Mouse (Mus musculus) heart, embryonic 16.5 days (tissue): ENCODE measurements around the gene Erc2. TPM values are rescaled to one million over a fixed set of nuclear protein-coding genes. Genes with fewer than 3 reads are reported as not detected.
A peak's percentile ranks its signal among the peaks of the same experiment; 100 is the strongest.

ENCODE experiments used
- ATAC-seq: fragments of 200-750 bp; cut with Nextera tagmentation; replicated peaks from 2 replicates; pipeline ENCODE4 v1.8.0; 2017; ENCODE audit warnings: moderate number of reproducible peaks; ENCODE audit not compliant: insufficient read depth, low FRiP score; ENCODE audit errors: extremely low read depth
- H3K27ac ChIP-seq: fragments of 300-500 bp; sonication (generic); 2 replicates; pipeline ENCODE4 v1.5.1; 2014; ENCODE audit warnings: mild to moderate bottlenecking, low read length, control low read depth, moderate library complexity
- H3K27me3 ChIP-seq: fragments of 300-500 bp; sonication (generic); 2 replicates; pipeline ENCODE4 v1.6.1; 2014; ENCODE audit warnings: low read length, mixed read lengths; ENCODE audit not compliant: control insufficient read depth, insufficient read depth
- H3K36me3 ChIP-seq: fragments of 300-500 bp; sonication (generic); 2 replicates; pipeline ENCODE4 v1.6.1; 2014; ENCODE audit not compliant: control insufficient read depth, insufficient read depth
- H3K4me1 ChIP-seq: fragments of 300-500 bp; sonication (generic); 2 replicates; pipeline ENCODE4 v1.6.1; 2014; ENCODE audit warnings: low read length, mixed read lengths; ENCODE audit not compliant: control insufficient read depth, insufficient read depth
- H3K4me2 ChIP-seq: fragments of 300-500 bp; sonication (generic); 2 replicates; pipeline ENCODE4 v1.6.1; 2014; ENCODE audit warnings: low read depth, mild to moderate bottlenecking, control low read depth, low read length
- H3K4me3 ChIP-seq: fragments of 300-500 bp; sonication (generic); 2 replicates; pipeline ENCODE4 v1.5.1; 2014; ENCODE audit warnings: mild to moderate bottlenecking, control low read depth, low read length
- H3K9ac ChIP-seq: fragments of 300-500 bp; sonication (generic); 2 replicates; pipeline ENCODE4 v1.6.1; 2014; ENCODE audit warnings: low read length, control low read depth
- H3K9me3 ChIP-seq: fragments of 300-500 bp; sonication (generic); replicated peaks from 2 replicates; pipeline ENCODE4 v1.6.1; 2016; ENCODE audit warnings: low read length; ENCODE audit not compliant: control insufficient read depth
- WGBS: fragments of 180-500 bp; shearing (Covaris S2); extraction: QIAGEN DNeasy Blood & Tissue Kit; methylation state at CpG from one replicate; pipeline ENCODE4 v1.1.7; 2014; 5-methylcytosine and 5-hydroxymethylcytosine counted together
- polyA plus RNA-seq: library from polyadenylated mRNA; unstranded; fragments of >200 nt; fragmentation: Nextera tagmentation; extraction: Ambion mirVana; gene quantifications from 2 replicates; pipeline ENCODE4 v1.2.1, GENCODE M21; 2015

Erc2 gene
- polyA plus RNA-seq, 1 experiment from 2014 or later = 1.5 TPM

- no peak overlapping the region for H3K4me3 ChIP-seq
- WGBS = 22% methylated on average over 6 of the region's 6 CpGs
- peaks cover 2% of the 10 kb centered on the region; the same call in 1 of the 2 replicates for H3K4me1 ChIP-seq
- no peaks in the 10 kb centered on the region; the same call in 1 of the 2 replicates for H3K9me3 ChIP-seq
- H3K9ac ChIP-seq = no peak overlapping the region
- H3K36me3 ChIP-seq = no peaks in the 10 kb centered on the region
- H3K4me2 ChIP-seq = no peak overlapping the region
- no peak for ATAC-seq
- no peak overlapping the region for H3K27ac ChIP-seq
- no peaks in the 10 kb centered on the region for H3K27me3 ChIP-seq
Measured at GRCm38 (mm10) chr14:27800766-27801165, 178.5 kb downstream of the Erc2 start.

GRCm38 (mm10) chr14:27803961-27804360 lies 181.7 kb downstream of the Erc2 start:
- Histone ChIP-seq H3K27ac (no peak overlapping the region), H3K9ac (no peak overlapping the region), H3K4me2 (no peak overlapping the region), H3K27me3 (no peaks in the 10 kb centered on the region), H3K9me3 (no peaks in the 10 kb centered on the region), H3K4me1 (peaks cover 2% of the 10 kb centered on the region; the same call in 1 of the 2 replicates), H3K4me3 (no peak overlapping the region), H3K36me3 (no peaks in the 10 kb centered on the region)
- no peak for ATAC-seq
- WGBS = 89% methylated on average over 3 of the region's 3 CpGs

- Histone ChIP-seq H3K4me2 (no peak overlapping the region), H3K36me3 (no peaks in the 10 kb centered on the region), H3K4me3 (no peak overlapping the region), H3K4me1 (peaks cover 2% of the 10 kb centered on the region; the same call in 1 of the 2 replicates), H3K27ac (no peak overlapping the region), H3K9me3 (no peaks in the 10 kb centered on the region), H3K27me3 (no peaks in the 10 kb centered on the region), H3K9ac (no peak overlapping the region)
- WGBS = 79% methylated on average over 13 of the region's 13 CpGs
- no peak for ATAC-seq
Measured at GRCm38 (mm10) chr14:27805064-27805463, 182.8 kb downstream of the Erc2 start.

GRCm38 (mm10) chr14:27808080-27808479 lies 185.9 kb downstream of the Erc2 start:
- H3K27me3 ChIP-seq = no peaks in the 10 kb centered on the region
- no peaks in the 10 kb centered on the region for H3K36me3 ChIP-seq
- no peak overlapping the region for H3K9ac ChIP-seq
- H3K4me1 ChIP-seq = peaks cover 5% of the 10 kb centered on the region
- WGBS = 4% methylated on average over 9 of the region's 9 CpGs
- peak overlapping the region; percentile 21; the same call in 1 of the 2 replicates for H3K4me2 ChIP-seq
- no peak overlapping the region for H3K27ac ChIP-seq
- no peak overlapping the region for H3K4me3 ChIP-seq
- ATAC-seq = no peak
- no peaks in the 10 kb centered on the region for H3K9me3 ChIP-seq

- Histone ChIP-seq H3K36me3 (no peaks in the 10 kb centered on the region), H3K27me3 (no peaks in the 10 kb centered on the region), H3K4me2 (0 out of 2 replicates have a peak overlapping the region, but pooled peaks have one; percentile 21), H3K4me3 (no peak overlapping the region), H3K9me3 (no peaks in the 10 kb centered on the region), H3K9ac (no peak overlapping the region), H3K27ac (no peak overlapping the region), H3K4me1 (peaks cover 5% of the 10 kb centered on the region)
- 43% methylated on average over 10 of the region's 10 CpGs for WGBS
- no peak for ATAC-seq
Measured at GRCm38 (mm10) chr14:27808523-27809114, 186.4 kb downstream of the Erc2 start.

GRCm38 (mm10) chr14:27810790-27811189 lies 188.6 kb downstream of the Erc2 start:
- no peaks in the 10 kb centered on the region for H3K27me3 ChIP-seq
- no peaks in the 10 kb centered on the region for H3K36me3 ChIP-seq
- no peak for ATAC-seq
- peaks cover 5% of the 10 kb centered on the region for H3K4me1 ChIP-seq
- WGBS = 27% methylated on average over 7 of the region's 7 CpGs
- no peak overlapping the region for H3K4me2 ChIP-seq
- no peak overlapping the region for H3K4me3 ChIP-seq
- H3K9me3 ChIP-seq = no peaks in the 10 kb centered on the region
- H3K9ac ChIP-seq = no peak overlapping the region
- no peak overlapping the region for H3K27ac ChIP-seq

- no peak for ATAC-seq
- Histone ChIP-seq H3K9ac (no peak overlapping the region), H3K4me3 (no peak overlapping the region), H3K9me3 (peaks cover 2% of the 10 kb centered on the region; the same call in 1 of the 2 replicates), H3K27ac (no peak overlapping the region), H3K4me2 (no peak overlapping the region), H3K4me1 (peaks cover 5% of the 10 kb centered on the region), H3K27me3 (no peaks in the 10 kb centered on the region), H3K36me3 (no peaks in the 10 kb centered on the region)
- 73% methylated on average over 3 of the region's 3 CpGs for WGBS
Measured at GRCm38 (mm10) chr14:27811649-27812048, 189.4 kb downstream of the Erc2 start.

GRCm38 (mm10) chr14:27815739-27816138 lies 193.5 kb downstream of the Erc2 start:
- H3K9ac ChIP-seq = no peak overlapping the region

GRCm38 (mm10) chr14:27818986-27819385 lies 196.8 kb downstream of the Erc2 start:
- no peaks in the 10 kb centered on the region for H3K27me3 ChIP-seq
- H3K9ac ChIP-seq = no peak overlapping the region
- 92% methylated on average over 5 of the region's 5 CpGs for WGBS
- H3K36me3 ChIP-seq = no peaks in the 10 kb centered on the region
- H3K27ac ChIP-seq = no peak overlapping the region
- ATAC-seq = no peak
- peaks cover 2% of the 10 kb centered on the region; the same call in 1 of the 2 replicates for H3K9me3 ChIP-seq
- 0 out of 2 replicates have a peak, but pooled peaks cover 2% of the 10 kb centered on the region for H3K4me1 ChIP-seq
- H3K4me3 ChIP-seq = no peak overlapping the region
- H3K4me2 ChIP-seq = no peak overlapping the region

More at GRCm38 (mm10) chr14:27815739-27816138, 193.5 kb downstream of the Erc2 start:
- peaks cover 2% of the 10 kb centered on the region; the same call in 1 of the 2 replicates for H3K9me3 ChIP-seq
- no peak overlapping the region for H3K4me2 ChIP-seq
- 79% methylated on average over 6 of the region's 6 CpGs for WGBS
- no peaks in the 10 kb centered on the region for H3K27me3 ChIP-seq
- peaks cover 3% of the 10 kb centered on the region for H3K4me1 ChIP-seq
- H3K4me3 ChIP-seq = no peak overlapping the region
- H3K36me3 ChIP-seq = no peaks in the 10 kb centered on the region
- no peak for ATAC-seq
- no peak overlapping the region for H3K27ac ChIP-seq
